Mouse (Mus musculus): Measurements from ENCODE around the gene Trim8.

GRCm38 (mm10) chr19:46452916-46453315 is 48.6 kb upstream of the Trim8 start:
- no peak for TF ChIP-seq POLR2A (IDR thresholded peaks at IDR 0.05; ENCODE audit: extremely low read depth, insufficient read depth, low read length)
- TF ChIP-seq CTCF (IDR thresholded peaks at IDR 0.05; ENCODE audit: low read depth, low read length), result no peak
